Mouse (Mus musculus) forebrain, embryonic 14.5 days (tissue): ENCODE data around the gene Tgoln1. TPM values are rescaled to one million over a fixed set of nuclear protein-coding genes. Genes with fewer than 3 reads are reported as not detected.

Experiments
- polyA plus RNA-seq: library from polyadenylated mRNA; unstranded; fragments of >200 nt; fragmentation: Nextera tagmentation; extraction: Ambion mirVana; gene quantifications from 2 replicates; pipeline ENCODE4 v1.2.1, GENCODE M21; 2014

Gene Tgoln1
- polyA plus RNA-seq, 1 experiment from 2014 or later, result 34.0 TPM

Other genes starting within 250 kb of the Tgoln1 start
- 13.8 and 17.7 TPM in 2 replicates for gene Vamp5, start 236.5 kb downstream of the Tgoln1 start, polyA plus RNA-seq
- gene Vamp8, start 226.3 kb downstream of the Tgoln1 start, polyA plus RNA-seq, result 20.4 and 22.6 TPM in 2 replicates
- gene Ggcx, start 202.7 kb downstream of the Tgoln1 start, polyA plus RNA-seq, result 4.3 and 4.6 TPM in 2 replicates
- 348 and 370 TPM in 2 replicates for gene Mat2a, start 177.4 kb downstream of the Tgoln1 start, polyA plus RNA-seq
- gene Sh2d6, start 95.3 kb downstream of the Tgoln1 start, polyA plus RNA-seq, result 0.60 TPM in 1 of 2 replicates, not detected in the other
- 6.0 and 6.3 TPM in 2 replicates for gene Capg, start 72.6 kb downstream of the Tgoln1 start, polyA plus RNA-seq
- gene Elmod3, start 18.6 kb downstream of the Tgoln1 start, polyA plus RNA-seq, result 19.2 and 20.1 TPM in 2 replicates
- gene Retsat, start 18.5 kb downstream of the Tgoln1 start, polyA plus RNA-seq, result 6.6 and 8.4 TPM in 2 replicates
- gene Tcf7l1, start 172.3 kb upstream of the Tgoln1 start, polyA plus RNA-seq, result 6.8 and 6.9 TPM in 2 replicates